Mouse (Mus musculus): ENCODE results near the gene Tmem235. TPM values are rescaled to one million over a fixed set of nuclear protein-coding genes. Genes with fewer than 3 reads are reported as not detected.
"Not testable (repeated sequence)": the region's sequence is repeated elsewhere in the genome, so short reads cannot be mapped to it uniquely, and the experiment has no call there.

The Tmem235 gene
- polyA plus RNA-seq (2015; fragmentation: Nextera tagmentation; extraction: Ambion mirVana), result not detected in 2 replicates

- Histone ChIP-seq H3K4me1 (peaks cover 10% of the 10 kb centered on the region), H3K4me3 (peak within 1 kb of the TSS; percentile 8; the same call in 1 of the 2 replicates), H3K9ac (no peak within 1 kb of the TSS), H3K27ac (no peak within 1 kb of the TSS), H3K4me2 (replicated peaks) (peak within 1 kb of the TSS; percentile 46), H3K36me3 (peaks cover 21% of the 10 kb centered on the region), H3K9me3 (no peaks in the 10 kb centered on the region), H3K27me3 (peaks cover 63% of the 10 kb centered on the region)
- 2% methylated on average over 23 of the region's 23 CpGs for WGBS
- ATAC-seq (ENCODE audit: low FRiP score, low read depth), result no peak
Measured at GRCm38 (mm10) chr11:117860601-117861000, at the start of gene Tmem235. Gene Tmem235, plus strand, starts transcription at chr11:117860752.

- no peak overlapping the region for H3K27ac ChIP-seq
- no peak overlapping the region for H3K4me3 ChIP-seq
- peaks cover 22% of the 10 kb centered on the region for H3K4me1 ChIP-seq
- WGBS, result 83% methylated on average over 5 of the region's 5 CpGs
- ATAC-seq (ENCODE audit: low FRiP score, low read depth), result no peak
- peaks cover 71% of the 10 kb centered on the region for H3K36me3 ChIP-seq
- no peaks in the 10 kb centered on the region for H3K27me3 ChIP-seq
- H3K9me3 ChIP-seq, result no peaks in the 10 kb centered on the region
- H3K9ac ChIP-seq, result no peak overlapping the region
- H3K4me2 ChIP-seq (replicated peaks), result no peak overlapping the region
Measured at GRCm38 (mm10) chr11:117813867-117814266, 46.7 kb upstream of the Tmem235 start.

- peaks cover 80% of the 10 kb centered on the region for H3K36me3 ChIP-seq
- no peaks in the 10 kb centered on the region for H3K27me3 ChIP-seq
- no peak overlapping the region for H3K9ac ChIP-seq
- no peak overlapping the region for H3K4me3 ChIP-seq
- WGBS, result 95% methylated on average over 6 of the region's 6 CpGs
- H3K4me1 ChIP-seq, result peaks cover 18% of the 10 kb centered on the region
- H3K9me3 ChIP-seq, result no peaks in the 10 kb centered on the region
- H3K27ac ChIP-seq, result no peak overlapping the region
- H3K4me2 ChIP-seq (replicated peaks), result no peak overlapping the region
- ATAC-seq (ENCODE audit: low FRiP score, low read depth), result no peak
Measured at GRCm38 (mm10) chr11:117814704-117815366, 45.7 kb upstream of the Tmem235 start.

DNA sequence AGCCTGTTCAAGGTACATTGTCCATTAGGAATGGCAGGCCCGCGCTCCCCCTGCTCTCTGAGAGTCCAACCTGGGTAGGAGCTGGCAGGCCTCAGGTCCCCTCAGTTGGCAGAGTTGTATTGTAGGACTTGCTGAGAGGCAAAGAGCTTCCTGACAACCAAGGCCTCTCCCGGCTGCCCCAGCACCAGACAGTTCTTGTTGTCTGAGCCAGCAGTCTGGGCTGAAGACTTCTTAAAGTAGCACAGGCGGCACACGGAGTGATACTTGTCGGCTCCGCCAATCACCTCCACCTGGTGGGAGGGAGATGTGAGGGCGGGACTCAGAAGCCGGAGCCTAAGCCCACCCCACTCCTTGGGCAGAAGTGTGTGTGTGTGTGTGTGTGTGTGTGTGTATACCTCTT, 44.7 kb upstream of the Tmem235 start:
- not testable (repeated sequence) for H3K4me1 ChIP-seq; H3K27ac ChIP-seq; H3K27me3 ChIP-seq; H3K4me2 ChIP-seq (replicated peaks); H3K4me3 ChIP-seq; H3K9ac ChIP-seq; H3K9me3 ChIP-seq; ATAC-seq (ENCODE audit: low FRiP score, low read depth)
- WGBS, result 82% methylated on average over 9 of the region's 9 CpGs
- H3K36me3 ChIP-seq, result peaks cover 90% of the 10 kb centered on the region

DNA sequence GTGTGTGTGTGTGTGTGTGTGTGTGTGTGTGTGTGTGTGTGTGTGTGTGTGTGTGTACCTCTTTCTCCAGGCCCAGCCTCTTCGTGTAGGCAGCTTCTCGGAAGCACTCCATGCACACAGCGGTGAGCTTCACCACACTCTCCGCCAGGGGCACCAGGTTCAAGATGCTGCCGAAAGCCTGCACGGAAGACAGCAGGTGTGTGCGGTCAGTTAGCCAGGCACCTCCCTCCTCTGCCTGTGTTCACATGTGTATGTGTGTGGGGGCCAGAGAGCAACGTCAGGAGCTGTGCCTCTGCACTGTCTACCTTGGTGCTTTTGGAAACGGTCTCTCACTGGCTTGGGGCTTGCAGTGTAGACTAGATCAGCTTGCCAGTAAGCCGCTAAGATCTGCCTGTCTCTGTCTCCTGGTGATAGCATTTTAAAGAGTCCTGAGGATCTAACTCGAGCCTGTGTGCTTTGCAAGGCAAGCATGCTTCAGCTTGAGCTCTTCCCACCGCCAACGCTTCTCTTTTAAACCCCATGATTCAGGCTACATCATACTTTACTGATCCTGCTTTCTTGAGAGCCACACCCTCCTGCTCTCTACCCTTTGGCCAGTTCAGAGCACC, 44.1 kb upstream of the Tmem235 start:
- Histone ChIP-seq H3K27me3 (no peaks in the 10 kb centered on the region), H3K9ac (no peak overlapping the region), H3K9me3 (no peaks in the 10 kb centered on the region), H3K4me3 (no peak overlapping the region), H3K36me3 (peaks cover 97% of the 10 kb centered on the region), H3K27ac (no peak overlapping the region), H3K4me1 (peaks cover 1% of the 10 kb centered on the region; the same call in 1 of the 2 replicates), H3K4me2 (replicated peaks) (no peak overlapping the region)
- no peak for ATAC-seq (ENCODE audit: low FRiP score, low read depth)
- WGBS, result 89% methylated on average over 13 of the region's 13 CpGs

GRCm38 (mm10) chr11:117819095-117819494, 41.5 kb upstream of the Tmem235 start:
- Histone ChIP-seq H3K4me2 (replicated peaks) (no peak overlapping the region), H3K27ac (no peak overlapping the region), H3K4me3 (no peak overlapping the region), H3K4me1 (peaks cover 17% of the 10 kb centered on the region), H3K36me3 (peaks cover 92% of the 10 kb centered on the region), H3K9me3 (no peaks in the 10 kb centered on the region), H3K9ac (no peak overlapping the region), H3K27me3 (no peaks in the 10 kb centered on the region)
- WGBS, result 62% methylated on average over 8 of the region's 8 CpGs
- ATAC-seq (ENCODE audit: low FRiP score, low read depth), result no peak

DNA sequence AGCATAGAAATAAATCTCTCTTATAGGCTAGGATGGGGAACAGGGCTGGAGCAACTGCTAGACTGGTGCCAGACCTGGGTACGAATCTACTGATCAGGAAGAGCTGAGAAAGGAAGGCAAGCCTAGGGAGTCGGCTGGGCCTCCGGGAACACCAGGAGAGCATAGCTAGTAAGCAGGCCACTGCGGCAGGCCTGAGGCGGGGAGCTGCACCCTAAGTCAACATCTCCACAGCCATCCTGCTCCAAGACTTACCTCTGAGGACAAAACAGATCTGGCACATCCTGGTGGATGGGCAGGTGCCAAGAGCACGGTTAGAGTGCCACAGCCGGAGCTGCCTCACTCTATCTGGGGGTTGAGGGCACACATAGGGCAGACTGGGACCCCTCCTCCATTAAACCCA, 40.4 kb upstream of the Tmem235 start:
- peaks cover 82% of the 10 kb centered on the region for H3K36me3 ChIP-seq
- 91% methylated on average over 7 of the region's 7 CpGs for WGBS
- H3K27ac ChIP-seq, result no peak overlapping the region

GRCm38 (mm10) chr11:117821868-117822267, 38.7 kb upstream of the Tmem235 start:
- Histone ChIP-seq H3K27me3 (no peaks in the 10 kb centered on the region), H3K36me3 (peaks cover 66% of the 10 kb centered on the region), H3K9ac (no peak overlapping the region), H3K4me2 (replicated peaks) (no peak overlapping the region), H3K27ac (no peak overlapping the region), H3K4me1 (peaks cover 40% of the 10 kb centered on the region), H3K4me3 (no peak overlapping the region), H3K9me3 (no peaks in the 10 kb centered on the region)
- WGBS, result 84% methylated on average over 9 of the region's 9 CpGs
- ATAC-seq (ENCODE audit: low FRiP score, low read depth), result no peak

More for the DNA sequence above, 40.4 kb upstream of the Tmem235 start:
- H3K4me1 ChIP-seq, result peaks cover 27% of the 10 kb centered on the region
- no peak overlapping the region for H3K4me3 ChIP-seq
- no peak overlapping the region for H3K4me2 ChIP-seq (replicated peaks)
- no peaks in the 10 kb centered on the region for H3K9me3 ChIP-seq
- H3K27me3 ChIP-seq, result no peaks in the 10 kb centered on the region
- no peak overlapping the region; the same call in 1 of the 2 replicates for H3K9ac ChIP-seq
- ATAC-seq (ENCODE audit: low FRiP score, low read depth), result no peak

- Histone ChIP-seq H3K27ac (peak overlapping the region; percentile 22; the same call in 1 of the 2 replicates), H3K4me1 (peaks cover 49% of the 10 kb centered on the region)
Measured at GRCm38 (mm10) chr11:117822728-117823241, 37.8 kb upstream of the Tmem235 start.

DNA sequence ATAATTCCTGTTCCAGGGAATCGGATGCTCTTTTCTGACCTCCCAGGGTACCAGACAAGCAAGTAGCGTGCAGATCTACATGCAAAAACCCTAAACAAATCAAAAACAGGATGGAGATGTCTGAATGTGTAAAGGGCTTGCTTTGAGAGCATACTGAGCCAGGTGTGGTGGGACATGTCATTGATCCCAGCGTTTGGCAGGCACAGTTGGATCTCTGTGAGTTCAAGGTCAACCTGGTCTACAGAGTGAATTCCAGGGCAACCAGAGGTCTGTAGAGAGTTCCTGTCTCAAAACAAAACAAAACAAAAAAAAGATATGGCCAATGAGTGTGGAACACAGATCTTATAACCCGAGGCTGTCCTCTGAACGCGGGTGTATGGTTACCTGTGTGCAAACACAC, 37.1 kb upstream of the Tmem235 start:
- no peak overlapping the region; the same call in 1 of the 2 replicates for H3K27ac ChIP-seq
- H3K4me3 ChIP-seq, result peak overlapping the region; percentile 63; the same call in 1 of the 2 replicates
- peaks cover 50% of the 10 kb centered on the region for H3K36me3 ChIP-seq
- peaks cover 55% of the 10 kb centered on the region for H3K4me1 ChIP-seq
- no peak overlapping the region for H3K9ac ChIP-seq
- H3K4me2 ChIP-seq (replicated peaks), result no peak overlapping the region
- no peak for ATAC-seq (ENCODE audit: low FRiP score, low read depth)
- 94% methylated on average over 6 of the region's 6 CpGs for WGBS
- no peaks in the 10 kb centered on the region for H3K9me3 ChIP-seq
- no peaks in the 10 kb centered on the region for H3K27me3 ChIP-seq

More at GRCm38 (mm10) chr11:117822728-117823241, 37.8 kb upstream of the Tmem235 start:
- no peak for ATAC-seq (ENCODE audit: low FRiP score, low read depth)
- no peak overlapping the region for H3K4me3 ChIP-seq
- H3K36me3 ChIP-seq, result peaks cover 57% of the 10 kb centered on the region
- 88% methylated on average over 7 of the region's 7 CpGs for WGBS
- peak overlapping the region; percentile 19; the same call in 1 of the 2 replicates for H3K9ac ChIP-seq
- no peaks in the 10 kb centered on the region for H3K27me3 ChIP-seq
- no peak overlapping the region; the same call in 1 of the 2 replicates for H3K4me2 ChIP-seq (replicated peaks)
- H3K9me3 ChIP-seq, result no peaks in the 10 kb centered on the region

- H3K4me2 ChIP-seq (replicated peaks), result peak overlapping the region; percentile 94
- H3K4me1 ChIP-seq, result peaks cover 64% of the 10 kb centered on the region
- H3K9me3 ChIP-seq, result no peaks in the 10 kb centered on the region
- peaks cover 41% of the 10 kb centered on the region for H3K36me3 ChIP-seq
- peak overlapping the region; percentile 82 for H3K9ac ChIP-seq
- ATAC-seq (ENCODE audit: low FRiP score, low read depth), result peak; percentile 65
- no peaks in the 10 kb centered on the region for H3K27me3 ChIP-seq
- WGBS, result 19% methylated on average over 23 of the region's 23 CpGs
- 0 out of 2 replicates have a peak overlapping the region, but pooled peaks have one; percentile 94 for H3K27ac ChIP-seq
- peak overlapping the region; percentile 63 for H3K4me3 ChIP-seq
Measured at GRCm38 (mm10) chr11:117824060-117824969, 36.2 kb upstream of the Tmem235 start.
